Mouse (Mus musculus) right cerebral cortex, adult 2 months (tissue): Measurements from ENCODE around the gene Arpp21.
A peak's percentile ranks its signal among the peaks of the same experiment; 100 is the strongest.

Experiments
- DNase-seq, 2 experiments: peaks; one replicate each; pipeline ENCODE4 v3.0.0; 2021 to 2022; ENCODE audit warnings: low spot score in 2 of 2

Arpp21 gene

GRCm38 (mm10) chr9:112180006-112180405, 55.7 kb downstream of the Arpp21 start:
- DNase-seq: no peak

- DNase-seq: no peak
Measured at GRCm38 (mm10) chr9:112178438-112178837, 57.3 kb downstream of the Arpp21 start.

- no peak for DNase-seq
Measured at GRCm38 (mm10) chr9:112177569-112177968, 58.2 kb downstream of the Arpp21 start.

DNA sequence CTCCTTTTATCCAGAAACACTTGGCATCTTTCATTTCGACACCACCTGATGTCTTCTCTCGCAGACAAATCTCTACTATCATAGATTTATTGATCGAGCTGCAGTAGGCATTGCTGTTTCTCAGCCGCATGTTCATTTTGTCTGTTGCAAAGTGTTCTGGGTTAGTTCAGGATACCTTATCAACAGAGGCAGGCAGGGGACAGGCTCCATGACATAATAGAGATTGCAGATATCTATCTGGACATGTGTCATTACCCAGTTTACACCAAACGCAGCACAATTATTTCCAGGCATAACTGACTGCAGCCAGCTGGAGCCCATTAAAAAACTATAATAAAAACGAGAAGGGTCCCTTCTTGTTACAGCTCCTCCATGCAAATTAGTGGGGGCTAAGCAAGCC, 59.4 kb downstream of the Arpp21 start:
- no peak for DNase-seq

GRCm38 (mm10) chr9:112174407-112175357, 61.1 kb downstream of the Arpp21 start:
- DNase-seq: no peak

- no peak for DNase-seq
Measured at GRCm38 (mm10) chr9:112173778-112174177, 62.0 kb downstream of the Arpp21 start.

DNA sequence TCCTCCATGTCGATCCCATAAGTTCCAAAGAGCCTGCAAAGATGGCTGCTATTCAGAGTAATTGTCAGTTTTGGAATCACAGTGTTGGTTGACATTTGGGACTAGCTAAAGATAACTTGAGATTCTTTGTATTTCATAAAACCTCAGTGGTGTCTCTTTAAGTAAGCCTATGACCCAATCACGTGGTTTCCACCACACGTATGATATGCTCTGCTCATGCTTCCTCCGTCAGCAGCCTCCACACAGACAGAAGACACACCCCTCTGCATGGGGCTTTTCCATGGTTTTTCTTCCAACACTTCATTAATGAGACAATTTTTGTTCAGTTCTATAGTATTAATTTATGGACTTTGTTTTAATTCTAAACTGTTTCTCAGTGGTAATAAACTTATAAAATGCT, 71.1 kb downstream of the Arpp21 start:
- DNase-seq: no peak

GRCm38 (mm10) chr9:112160981-112161380, 74.8 kb downstream of the Arpp21 start:
- DNase-seq: no peak

DNA sequence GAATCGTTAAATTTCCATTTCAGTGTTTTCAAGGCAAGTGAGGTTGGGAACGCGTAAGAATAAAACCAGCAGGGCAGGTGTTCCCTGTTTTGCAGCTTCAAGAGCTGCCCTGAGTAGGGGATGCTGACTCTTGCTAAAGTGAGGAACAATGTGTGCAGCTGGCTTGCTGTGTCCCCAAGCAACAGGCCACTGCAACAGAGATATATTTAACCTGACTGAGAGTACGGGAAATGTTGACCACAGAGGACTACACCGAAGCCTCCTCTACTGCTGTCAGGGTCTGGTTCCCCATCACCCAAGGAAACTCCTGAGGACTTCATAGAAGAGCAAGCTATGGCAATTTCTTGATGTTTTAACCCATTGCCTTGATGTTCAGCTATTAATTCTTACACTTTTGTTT, 81.8 kb downstream of the Arpp21 start:
- DNase-seq: no peak

GRCm38 (mm10) chr9:112152762-112153161, 83.0 kb downstream of the Arpp21 start:
- DNase-seq: no peak

DNA sequence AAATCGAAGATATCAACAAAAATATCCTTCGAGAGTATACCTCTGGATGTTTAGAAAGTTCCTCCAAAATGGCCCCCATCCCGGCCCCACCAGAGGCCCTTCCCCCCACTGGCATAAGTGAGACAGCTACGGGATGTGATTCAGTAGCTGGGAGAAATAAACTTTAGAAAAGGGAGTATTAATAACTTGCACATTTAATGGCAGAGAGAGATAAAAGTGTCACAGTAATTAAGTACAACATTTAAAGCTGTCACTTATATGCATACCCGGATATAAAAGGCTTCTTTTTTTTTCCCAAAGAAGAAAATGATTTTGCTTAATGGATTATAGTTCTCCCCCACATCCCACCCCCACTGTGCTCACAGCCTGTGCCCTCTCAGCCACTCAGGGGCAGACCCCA, 84.6 kb downstream of the Arpp21 start:
- no peak for DNase-seq

DNA sequence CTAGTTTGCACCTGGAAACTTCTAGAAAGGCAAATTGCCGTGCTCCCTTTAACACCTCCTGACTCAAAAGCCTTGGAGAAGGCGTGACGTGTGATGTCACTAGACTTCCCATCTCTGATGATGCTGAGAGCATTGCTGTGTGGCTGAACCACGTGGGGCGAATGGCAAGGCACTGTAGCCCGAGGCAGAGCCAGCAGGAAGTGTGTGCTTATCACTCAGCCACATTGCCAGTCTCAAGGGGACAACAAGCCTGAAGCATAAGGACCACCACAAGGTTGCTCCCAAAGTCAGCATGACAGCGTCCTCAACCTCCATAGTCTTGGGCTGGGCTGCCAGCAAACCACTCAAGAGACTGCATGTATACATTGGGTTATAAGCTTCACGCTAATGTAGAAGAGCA, 95.1 kb downstream of the Arpp21 start:
- no peak for DNase-seq

- no peak for DNase-seq
Measured at GRCm38 (mm10) chr9:112137820-112138219, 97.9 kb downstream of the Arpp21 start.

DNA sequence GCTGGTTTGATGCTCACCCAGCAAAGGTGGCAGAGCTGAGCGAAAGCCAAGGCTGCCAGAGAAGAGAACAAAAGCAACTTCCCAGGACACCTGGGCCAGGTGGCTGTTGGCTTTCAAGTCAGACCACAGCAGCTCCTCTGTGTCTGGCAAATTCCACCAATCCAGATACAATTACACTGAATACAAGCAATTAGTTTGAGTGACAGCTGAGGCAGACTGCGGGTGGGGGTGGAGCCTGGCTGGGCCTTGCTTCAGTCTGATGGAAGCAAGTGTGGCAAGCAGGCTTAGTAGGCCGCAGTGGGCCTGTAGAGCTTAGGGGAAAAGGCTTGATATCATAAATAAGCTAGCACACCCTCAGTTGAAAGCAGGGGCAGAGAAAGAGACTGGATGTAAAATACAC, 104.9 kb downstream of the Arpp21 start:
- peak in 1 of 2 experiments; percentile 45 for DNase-seq

GRCm38 (mm10) chr9:112124667-112125066, 111.1 kb downstream of the Arpp21 start:
- DNase-seq: no peak

- no peak for DNase-seq
Measured at GRCm38 (mm10) chr9:112124184-112124583, 111.6 kb downstream of the Arpp21 start.

DNA sequence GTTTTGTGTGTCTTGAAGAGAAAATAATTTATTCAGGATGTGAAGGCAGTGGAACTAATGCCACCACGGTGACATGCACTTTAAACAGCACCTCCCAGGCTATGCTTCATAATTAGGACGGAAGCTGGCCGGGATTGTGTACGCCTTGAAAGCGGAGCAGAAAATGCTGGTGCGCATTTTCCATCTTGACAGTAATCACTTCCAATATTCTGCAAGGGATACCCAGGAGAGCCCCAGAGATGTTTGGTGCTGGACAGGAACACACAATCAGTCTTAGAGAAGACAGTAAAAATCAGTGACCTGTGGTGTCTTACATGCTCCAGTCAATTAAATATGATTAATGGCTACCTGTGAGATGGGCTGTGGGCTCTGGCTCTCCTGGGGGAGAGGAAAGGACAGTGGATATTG, 112.3 kb downstream of the Arpp21 start:
- no peak for DNase-seq

GRCm38 (mm10) chr9:112119535-112119934, 116.2 kb downstream of the Arpp21 start:
- DNase-seq: no peak

DNA sequence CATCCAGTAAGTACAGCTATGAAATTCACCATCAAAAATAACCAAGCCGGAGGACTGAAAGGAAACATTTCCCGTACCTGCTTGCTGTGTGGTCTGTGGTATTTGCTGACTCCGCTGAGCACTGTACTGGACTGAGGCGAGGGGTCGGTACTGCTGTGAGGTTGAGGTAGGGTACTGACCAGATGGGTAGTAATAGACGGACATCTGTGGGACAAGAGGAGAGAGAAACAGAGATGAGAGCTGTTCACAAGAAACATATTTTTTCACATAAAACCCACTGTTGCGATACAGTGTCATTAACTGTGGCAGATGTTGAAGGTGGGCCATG, 116.7 kb downstream of the Arpp21 start:
- no peak for DNase-seq

DNA sequence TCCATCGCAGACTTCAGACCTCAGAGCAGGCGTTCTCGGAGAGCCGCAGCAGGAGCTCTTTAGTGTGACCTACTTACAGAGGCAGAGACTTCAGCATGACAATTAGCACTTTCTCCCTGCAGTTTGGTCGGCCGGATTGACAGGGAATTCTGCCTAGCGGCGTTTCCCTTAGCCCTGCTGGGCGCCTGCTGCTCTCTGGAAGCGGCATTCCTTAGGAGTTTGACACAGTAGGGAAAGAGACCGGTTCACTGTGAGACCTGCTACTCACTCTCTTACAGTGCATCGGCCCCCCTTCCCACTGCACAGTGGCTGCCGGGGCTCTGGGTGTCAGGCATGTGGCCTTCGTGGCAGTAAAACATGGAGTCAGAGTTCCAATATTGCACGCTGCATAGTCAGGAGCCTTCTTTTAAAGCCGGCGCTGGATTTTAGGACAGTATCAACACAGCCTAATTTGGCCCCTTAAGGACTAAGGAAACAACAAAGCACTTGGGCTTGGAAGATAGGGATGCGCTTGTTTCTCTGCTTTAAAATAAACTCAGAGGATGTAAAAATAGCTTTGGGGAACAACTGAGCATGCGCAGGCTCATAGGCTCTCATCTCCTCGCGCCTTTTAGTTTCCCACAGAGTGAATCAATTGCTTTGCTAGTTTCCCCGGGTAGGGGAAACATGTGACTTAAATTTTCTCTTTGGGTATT, 117.2 kb downstream of the Arpp21 start:
- DNase-seq: peak; percentile 68 to 69

DNA sequence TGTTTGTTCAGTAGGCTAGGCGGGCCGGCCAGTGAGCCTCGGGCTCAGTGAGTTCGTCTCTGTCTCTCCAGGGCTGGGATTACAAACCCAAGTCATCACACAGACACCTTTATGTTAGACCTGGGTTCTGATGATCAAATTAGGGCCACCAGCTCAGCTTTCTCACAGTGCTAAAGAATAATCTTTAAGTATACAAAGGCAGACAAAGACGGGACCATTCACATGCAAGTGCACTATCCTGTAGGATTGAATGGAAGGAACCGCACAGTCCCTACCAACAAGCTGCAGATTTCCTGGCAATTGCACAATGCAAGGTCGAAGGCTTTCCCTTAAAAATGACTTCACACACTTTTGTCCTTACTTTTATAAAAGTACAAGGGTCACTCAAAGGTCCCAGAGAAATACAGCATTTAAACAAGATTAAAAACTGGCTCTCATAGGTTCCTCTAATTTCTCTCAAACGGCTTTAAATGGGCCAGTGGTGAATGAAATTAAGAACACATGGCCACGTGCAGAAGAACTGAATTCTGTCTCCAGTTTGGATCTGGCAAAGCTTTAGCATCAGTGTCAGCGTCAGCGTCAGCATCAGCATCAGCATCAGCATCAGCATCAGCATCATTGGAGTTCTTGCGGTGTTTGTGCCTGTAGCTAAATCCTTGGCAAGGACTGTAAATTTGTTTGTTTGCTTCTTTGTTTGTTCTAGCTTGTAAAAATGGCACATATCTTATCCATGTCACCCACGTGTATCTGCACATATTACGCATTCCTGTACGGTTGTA, 117.9 kb downstream of the Arpp21 start:
- no peak for DNase-seq

DNA sequence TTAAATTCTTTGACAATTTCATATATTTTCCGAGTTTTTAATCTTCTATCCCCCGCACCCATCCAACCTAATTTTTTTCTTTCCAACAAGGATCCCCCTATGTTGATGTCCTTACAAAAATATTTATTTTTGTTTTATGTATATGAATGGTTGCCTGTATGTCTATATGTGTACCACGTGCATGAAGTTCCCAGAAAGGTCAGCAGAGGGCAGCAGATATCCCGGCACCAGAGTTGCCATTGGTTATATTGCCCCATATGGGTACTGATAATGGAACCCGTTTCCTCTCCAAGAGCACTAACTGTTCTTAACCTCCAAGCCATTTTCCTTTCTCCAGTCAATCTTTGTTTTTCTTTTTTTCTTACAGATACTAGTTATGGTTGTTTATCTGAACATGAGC, 124.1 kb downstream of the Arpp21 start:
- DNase-seq: no peak
